Mouse (Mus musculus) stomach, postnatal 0 days (tissue): ENCODE results near the gene Pnpla3. TPM values are rescaled to one million over a fixed set of nuclear protein-coding genes. Genes with fewer than 3 reads are reported as not detected.
A peak's percentile ranks its signal among the peaks of the same experiment; 100 is the strongest.

ENCODE experiments used
- ATAC-seq: fragments of 200-750 bp; cut with Nextera tagmentation; 2 replicates; pipeline ENCODE4 v1.8.0; 2017; ENCODE audit not compliant: low FRiP score, low TSS enrichment
- DNase-seq: peaks from one replicate; pipeline ENCODE4 v3.0.0-alpha.2; 2016; ENCODE audit warnings: low spot score
- H3K27ac ChIP-seq: fragments of 300-500 bp; sonication (generic); replicated peaks from 2 replicates; pipeline ENCODE4 v1.5.1; 2014; ENCODE audit warnings: mild to moderate bottlenecking, control low read depth
- H3K27me3 ChIP-seq: fragments of 300-500 bp; sonication (generic); 2 replicates; pipeline ENCODE4 v1.6.1; 2014; ENCODE audit warnings: low read length; ENCODE audit not compliant: control insufficient read depth, insufficient read depth
- H3K36me3 ChIP-seq: fragments of 300-500 bp; sonication (generic); 2 replicates; pipeline ENCODE4 v1.6.1; 2014; ENCODE audit warnings: low read length, mixed read lengths; ENCODE audit not compliant: control insufficient read depth, insufficient read depth
- H3K4me1 ChIP-seq: fragments of 300-500 bp; sonication (generic); replicated peaks from 2 replicates; pipeline ENCODE4 v1.6.1; 2014; ENCODE audit warnings: antibody characterized with exemption; ENCODE audit not compliant: control insufficient read depth, insufficient read depth
- H3K4me2 ChIP-seq: fragments of 300-500 bp; sonication (generic); replicated peaks from 2 replicates; pipeline ENCODE4 v1.6.1; 2014; ENCODE audit warnings: low read depth, mild to moderate bottlenecking, control low read depth, moderate library complexity
- H3K4me3 ChIP-seq: fragments of 300-500 bp; sonication (generic); 2 replicates; pipeline ENCODE4 v1.5.1; 2014; ENCODE audit warnings: low read depth, low read length, control low read depth
- H3K9ac ChIP-seq: fragments of 300-500 bp; sonication (generic); 2 replicates; pipeline ENCODE4 v1.6.1; 2014; ENCODE audit warnings: mild to moderate bottlenecking, low read length, control low read depth, mixed read lengths
- H3K9me3 ChIP-seq: fragments of 300-500 bp; sonication (generic); 2 replicates; pipeline ENCODE4 v1.6.1; 2016; ENCODE audit warnings: low read length; ENCODE audit not compliant: control insufficient read depth
- CTCF ChIP-seq: IDR thresholded peaks from 2 replicates; pipeline ENCODE4 v1.5.1; 2016; ENCODE audit warnings: antibody characterized with exemption, low read depth, mild to moderate bottlenecking, moderate library complexity
- EP300 ChIP-seq: optimal IDR thresholded peaks from 2 replicates; pipeline ENCODE3; 2016; ENCODE audit warnings: antibody characterized with exemption
- WGBS: fragments of 180-500 bp; shearing (Covaris S2); extraction: QIAGEN DNeasy Blood & Tissue Kit; methylation state at CpG from one replicate; pipeline ENCODE4 v1.1.7; 2014; 5-methylcytosine and 5-hydroxymethylcytosine counted together
- microRNA-seq: library from miRNA; unstranded; fragments of <30 nt; microRNA quantifications from one replicate; pipeline ENCODE4, GENCODE M21; 2016
- polyA plus RNA-seq: library from polyadenylated mRNA; unstranded; fragments of >200 nt; fragmentation: Nextera tagmentation; extraction: Ambion mirVana; gene quantifications from 2 replicates; pipeline ENCODE4 v1.2.1, GENCODE M21; 2015

The Pnpla3 gene
- polyA plus RNA-seq, 1 experiment from 2014 or later, result 3.0 TPM

DNA sequence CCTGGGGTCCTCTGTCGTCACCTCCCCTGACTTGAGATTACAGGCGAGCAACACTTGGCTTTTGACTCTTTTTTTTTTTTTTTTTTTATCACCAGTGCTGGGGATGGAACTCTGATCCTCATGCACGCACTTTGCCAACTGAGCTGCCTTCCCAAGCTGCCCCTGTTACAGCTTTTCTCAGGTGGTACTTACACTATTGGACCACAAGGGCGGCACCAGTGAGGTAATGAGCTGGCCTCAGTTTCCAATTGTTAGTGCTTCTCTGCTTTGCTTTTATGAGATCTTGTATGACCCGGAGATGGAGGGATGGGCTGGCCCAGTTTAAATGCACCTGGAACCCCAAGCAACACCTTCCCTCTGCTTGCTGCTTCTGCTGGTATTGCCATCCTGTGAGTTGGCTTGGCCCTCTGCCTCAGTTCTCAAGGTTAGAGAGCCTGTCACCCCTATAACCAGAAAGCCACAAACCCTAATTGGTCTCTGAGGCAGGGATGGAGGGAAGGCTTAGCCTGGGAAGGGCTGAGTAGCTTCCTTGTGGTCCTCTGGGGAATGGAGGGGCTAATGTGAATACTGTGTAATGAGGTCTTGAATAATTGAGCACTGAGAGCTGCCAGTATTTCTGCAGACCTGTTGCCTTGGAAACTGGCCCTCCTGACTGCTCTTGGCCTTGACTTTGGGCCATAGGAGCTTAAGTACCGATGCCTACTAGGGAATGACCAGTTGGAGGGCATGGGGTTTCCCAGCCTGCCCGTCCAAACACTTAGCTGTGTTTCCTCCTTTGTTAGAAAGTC, 67.4 kb downstream of the Pnpla3 start:
- Histone ChIP-seq H3K4me3 (no peak overlapping the region), H3K27ac (no peak overlapping the region), H3K27me3 (no peaks in the 10 kb centered on the region), H3K4me2 (no peak overlapping the region), H3K4me1 (peaks cover 4% of the 10 kb centered on the region; the same call in 1 of the 2 replicates), H3K9ac (no peak overlapping the region), H3K36me3 (no peaks in the 10 kb centered on the region), H3K9me3 (no peaks in the 10 kb centered on the region)
- ATAC-seq, result no peak
- TF ChIP-seq CTCF (peak; percentile 12; the same call in 1 of the 2 replicates), EP300 (no peak)
- DNase-seq, result no peak
- 85% methylated on average over 7 of the region's 7 CpGs for WGBS

DNA sequence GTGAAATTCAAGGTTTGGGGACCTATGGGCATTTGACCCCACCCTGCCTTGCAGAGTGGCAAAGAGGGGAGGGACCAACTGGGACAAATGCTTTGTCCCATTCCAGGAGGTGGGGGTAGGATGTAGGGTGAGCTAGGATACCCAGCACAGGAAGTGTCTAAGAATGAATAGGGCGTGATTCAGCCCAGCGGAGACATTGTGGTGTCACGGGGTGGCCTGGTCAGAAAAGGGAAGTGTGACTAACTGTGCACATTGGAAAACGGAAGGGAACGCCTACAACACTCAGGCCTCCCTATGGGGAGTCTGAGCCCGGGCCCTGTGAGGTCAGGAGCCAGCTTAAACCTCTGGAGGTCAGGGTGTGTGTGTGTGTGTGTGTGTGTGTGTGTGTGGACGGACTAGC, 68.0 kb downstream of the Pnpla3 start:
- DNase-seq, result no peak
- no peak overlapping the region for H3K9ac ChIP-seq
- H3K4me2 ChIP-seq, result no peak overlapping the region
- no peaks in the 10 kb centered on the region for H3K27me3 ChIP-seq
- no peak overlapping the region for H3K27ac ChIP-seq
- ATAC-seq, result peak; percentile 66; the same call in 1 of the 2 replicates
- TF ChIP-seq CTCF (no peak), EP300 (no peak)
- no peaks in the 10 kb centered on the region for H3K9me3 ChIP-seq
- H3K36me3 ChIP-seq, result no peaks in the 10 kb centered on the region
- peaks cover 4% of the 10 kb centered on the region; the same call in 1 of the 2 replicates for H3K4me1 ChIP-seq
- H3K4me3 ChIP-seq, result no peak overlapping the region
- WGBS, result 81% methylated on average over 7 of the region's 7 CpGs

Small RNAs within 50 kb of the gene (microRNA-seq; reads per million reads assigned to microRNA genes)
- not detected for gene Mir6392

Other genes with a start within 250 kb of the Pnpla3 start
- 0.07 and 0.22 TPM in 2 replicates for gene Efcab6, start 102.5 kb upstream of the Pnpla3 start, polyA plus RNA-seq
- 3.9 and 4.0 TPM in 2 replicates for gene Sult4a1, start 62.1 kb upstream of the Pnpla3 start, polyA plus RNA-seq
- not detected in 2 replicates for gene Pnpla5, start 44.7 kb upstream of the Pnpla3 start, polyA plus RNA-seq
- 92.3 and 97.4 TPM in 2 replicates for gene Samm50, start 24.4 kb downstream of the Pnpla3 start, polyA plus RNA-seq
- gene Parvb, start 64.2 kb downstream of the Pnpla3 start, polyA plus RNA-seq, result 1.1 and 1.4 TPM in 2 replicates
- 1.3 TPM in 2 replicates for gene Parvg, start 156.2 kb downstream of the Pnpla3 start, polyA plus RNA-seq